Comparison of ENCODE assay signal across 18 mouse cellular contexts in the genomic region with DNA sequence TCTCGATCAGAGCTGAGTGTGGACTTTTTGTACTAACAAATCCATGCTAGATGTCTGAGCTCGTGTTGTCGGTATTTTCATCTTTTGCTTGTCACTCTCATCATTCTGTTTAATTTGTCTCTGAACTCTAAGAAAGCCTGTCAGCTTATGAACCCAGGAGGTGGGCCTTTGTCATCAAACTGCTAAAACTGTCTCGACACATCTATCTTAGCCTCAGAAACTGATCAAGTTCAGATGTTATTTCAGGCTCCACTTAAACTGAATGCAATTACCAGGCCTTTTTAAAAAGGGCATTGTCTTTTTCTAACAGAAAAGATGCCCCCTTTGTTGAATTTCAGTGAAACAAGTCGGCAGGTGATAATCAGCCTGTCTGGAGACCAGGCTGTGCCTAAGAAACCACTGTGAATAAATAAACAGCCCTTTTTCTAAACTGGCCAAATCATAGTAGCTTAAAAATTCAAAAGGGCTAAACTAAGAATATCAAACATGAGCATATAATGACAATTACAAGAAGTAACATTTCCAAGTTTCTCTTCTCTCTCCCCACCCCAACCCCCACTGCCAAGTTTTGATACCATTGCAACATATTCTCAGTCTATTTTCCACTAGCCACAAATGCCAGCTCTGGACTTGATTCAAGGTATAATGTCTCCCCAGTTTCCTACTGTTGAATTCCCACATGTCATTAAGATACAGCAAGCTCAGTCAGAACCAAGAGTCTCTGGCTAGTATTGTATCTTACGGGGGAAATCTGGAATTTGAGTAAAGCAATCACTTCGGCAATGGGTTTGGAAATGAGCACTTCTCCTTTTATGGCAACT.
DNase-seq lines count a peak whose midpoint lies in the region; ATAC-seq and TF ChIP-seq lines count a peak whose summit lies in the region.
"Had no signal": no experiment of that assay in that cellular context is flagged by ENCODE, and none has a peak within 500 bp of the region (broad histone marks: within the 10 kb centered on the region; RNA-seq: fewer than 3 reads in every experiment).

No protein-coding gene starts in this region.

- TF ChIP-seq POLR2A in thymus, adult 2 months (IDR thresholded peaks at IDR 0.05; ENCODE audit: control insufficient read depth, extremely low read depth, insufficient read depth, low read length, poor library complexity), result no peak

- H3K4me3 ChIP-seq in hindbrain, embryonic 14.5 days (replicated peaks; ENCODE audit: low read length), result no peak overlapping the region
- H3K4me3 ChIP-seq in hindbrain, embryonic 13.5 days, result no peak overlapping the region
- no peak overlapping the region for H3K4me3 ChIP-seq in forebrain, postnatal 0 days (ENCODE audit: low read depth, low read length)
- H3K4me3 ChIP-seq in thymus, adult 2 months (ENCODE audit: control insufficient read depth, insufficient read depth, low read length), result no peak overlapping the region
- H3K4me3 ChIP-seq: embryonic facial prominence, embryonic 10.5 days; erythroblast, embryonic 14.5 days; heart, embryonic 15.5 days; intestine, embryonic 15.5 days; layer of hippocampus, adult 2 months; megakaryocyte, embryonic 14.5 days; neural tube, embryonic 13.5 days had no signal

- H3K9ac ChIP-seq in hindbrain, embryonic 14.5 days, result no peak overlapping the region
- H3K9ac ChIP-seq in hindbrain, embryonic 13.5 days, result no peak overlapping the region
- H3K9ac ChIP-seq in forebrain, postnatal 0 days, result no peak overlapping the region
- H3K9ac ChIP-seq: heart, embryonic 15.5 days; intestine, embryonic 15.5 days; neural tube, embryonic 13.5 days had no signal

- ATAC-seq in hindbrain, embryonic 14.5 days (ENCODE audit: low FRiP score), result no peak
- no peak for ATAC-seq in hindbrain, embryonic 13.5 days (ENCODE audit: low FRiP score)
- peak; percentile 66 for ATAC-seq in forebrain, postnatal 0 days
- ATAC-seq: intestine, embryonic 15.5 days; midbrain, embryonic 16.5 days had no signal

- no peak for TF ChIP-seq CTCF in forebrain, postnatal 0 days (IDR thresholded peaks at IDR 0.05; ENCODE audit: low read depth)
- no peak for TF ChIP-seq CTCF in thymus, adult 2 months (IDR thresholded peaks at IDR 0.05; ENCODE audit: borderline replicate concordance, control insufficient read depth, extremely low read depth, insufficient read depth, low read length, poor library complexity)

- WGBS in hindbrain, embryonic 14.5 days, result 39% methylated on average over 7 of the region's 7 CpGs
- WGBS in hindbrain, embryonic 13.5 days, result 38% methylated on average over 7 of the region's 7 CpGs
- 20% methylated on average over 7 of the region's 7 CpGs for WGBS in forebrain, postnatal 0 days
- 81% methylated on average over 7 of the region's 7 CpGs for WGBS in thymus, adult 2 months

- H3K9me3 ChIP-seq in hindbrain, embryonic 14.5 days (ENCODE audit: control insufficient read depth, low read length), result no peaks in the 10 kb centered on the region
- no peaks in the 10 kb centered on the region for H3K9me3 ChIP-seq in hindbrain, embryonic 13.5 days
- H3K9me3 ChIP-seq in forebrain, postnatal 0 days (ENCODE audit: low read length), result no peaks in the 10 kb centered on the region
- H3K9me3 ChIP-seq: embryonic facial prominence, embryonic 10.5 days; heart, embryonic 15.5 days; intestine, embryonic 15.5 days; neural tube, embryonic 13.5 days had no signal

- no peaks in the 10 kb centered on the region for H3K4me1 ChIP-seq in hindbrain, embryonic 14.5 days (replicated peaks; ENCODE audit: control insufficient read depth, insufficient read depth, low read length)
- 0 out of 2 replicates have a peak, but pooled peaks cover 6% of the 10 kb centered on the region for H3K4me1 ChIP-seq in hindbrain, embryonic 13.5 days (replicated peaks)
- H3K4me1 ChIP-seq in forebrain, postnatal 0 days (ENCODE audit: insufficient read depth), result no peaks in the 10 kb centered on the region; the same call in 1 of the 2 replicates
- H3K4me1 ChIP-seq in thymus, adult 2 months (replicated peaks; ENCODE audit: control insufficient read depth, insufficient read depth, low read length), result no peaks in the 10 kb centered on the region
- H3K4me1 ChIP-seq: embryonic facial prominence, embryonic 10.5 days; heart, embryonic 15.5 days; intestine, embryonic 15.5 days; megakaryocyte, embryonic 14.5 days; neural tube, embryonic 13.5 days had no signal

- H3K4me2 ChIP-seq in hindbrain, embryonic 14.5 days (replicated peaks), result no peak overlapping the region
- H3K4me2 ChIP-seq in hindbrain, embryonic 13.5 days, result no peak overlapping the region
- H3K4me2 ChIP-seq in forebrain, postnatal 0 days (ENCODE audit: low read depth), result no peak overlapping the region
- H3K4me2 ChIP-seq: heart, embryonic 15.5 days; intestine, embryonic 15.5 days; neural tube, embryonic 13.5 days had no signal

- H3K36me3 ChIP-seq in hindbrain, embryonic 14.5 days (replicated peaks; ENCODE audit: control insufficient read depth, insufficient read depth), result no peaks in the 10 kb centered on the region
- no peaks in the 10 kb centered on the region for H3K36me3 ChIP-seq in hindbrain, embryonic 13.5 days
- no peaks in the 10 kb centered on the region for H3K36me3 ChIP-seq in forebrain, postnatal 0 days (ENCODE audit: insufficient read depth)
- H3K36me3 ChIP-seq in thymus, adult 2 months (ENCODE audit: control insufficient read depth, insufficient read depth, low read length), result no peaks in the 10 kb centered on the region
- H3K36me3 ChIP-seq: embryonic facial prominence, embryonic 10.5 days; heart, embryonic 15.5 days; intestine, embryonic 15.5 days; neural tube, embryonic 13.5 days had no signal

- no peaks in the 10 kb centered on the region for H3K27me3 ChIP-seq in hindbrain, embryonic 14.5 days (ENCODE audit: control insufficient read depth, insufficient read depth, low read length)
- H3K27me3 ChIP-seq in hindbrain, embryonic 13.5 days, result no peaks in the 10 kb centered on the region
- no peaks in the 10 kb centered on the region for H3K27me3 ChIP-seq in forebrain, postnatal 0 days (ENCODE audit: insufficient read depth, low read length)
- no peaks in the 10 kb centered on the region for H3K27me3 ChIP-seq in thymus, adult 2 months (ENCODE audit: control insufficient read depth, insufficient read depth, low read length)
- H3K27me3 ChIP-seq: heart, embryonic 15.5 days; intestine, embryonic 15.5 days; megakaryocyte, embryonic 14.5 days; neural tube, embryonic 13.5 days had no signal

- H3K27ac ChIP-seq in hindbrain, embryonic 14.5 days, result no peak overlapping the region; the same call in 1 of the 2 replicates
- no peak overlapping the region for H3K27ac ChIP-seq in hindbrain, embryonic 13.5 days
- H3K27ac ChIP-seq in forebrain, postnatal 0 days (ENCODE audit: low read depth, low read length), result no peak overlapping the region
- no peak overlapping the region for H3K27ac ChIP-seq in thymus, adult 2 months (ENCODE audit: control insufficient read depth, insufficient read depth, low read length)
- H3K27ac ChIP-seq: embryonic facial prominence, embryonic 10.5 days; heart, embryonic 15.5 days; intestine, embryonic 15.5 days; kidney, postnatal 0 days; layer of hippocampus, adult 2 months; neural tube, embryonic 13.5 days had no signal

- DNase-seq in adrenal gland, postnatal 10 days, result peak; percentile 38
- DNase-seq in adrenal gland, adult 8-10 months, result no peak
- peak; percentile 22 for DNase-seq in hindbrain, embryonic 14.5 days (ENCODE audit: low spot score)
- peak; percentile 59 for DNase-seq in forebrain, postnatal 0 days
- peak; percentile 36 for DNase-seq in skeletal muscle tissue, adult 2 months (ENCODE audit: low read depth, low spot score)
- DNase-seq in thymus, adult 2 months, result no peak
- no peak for DNase-seq in embryo, embryonic 9.5 days (ENCODE audit: extremely low spot score)
- DNase-seq: cerebellum, postnatal 25 days had no signal

Comparison
In these comparisons a context has a peak if more than half of its experiments do, and no peak if none do; other contexts are left out.
1. DNase-seq: peak in adrenal gland, postnatal 10 days (single experiment), hindbrain, embryonic 14.5 days (single experiment), forebrain, postnatal 0 days (single experiment) and skeletal muscle tissue, adult 2 months (single experiment); none in adrenal gland, adult 8-10 months (single experiment), thymus, adult 2 months (single experiment) and embryo, embryonic 9.5 days (single experiment).